Mouse (Mus musculus) CH12.LX (cell line): ENCODE results near the gene Vmn2r60. TPM values are rescaled to one million over a fixed set of nuclear protein-coding genes. Genes with fewer than 3 reads are reported as not detected.

Experiments used
- polyA plus RNA-seq: library from polyadenylated mRNA; unstranded; fragments of >175 nt; gene quantifications from 2 replicates; pipeline ENCODE4 v1.2.1, GENCODE M21; 2012; ENCODE audit warnings: low read depth; ENCODE audit not compliant: insufficient read length
- total RNA-seq, 2 experiments: library from RNA; depleted of rRNA; stranded (reverse); fragments of 300-350 nt in 1 of 2; fragments of >200 nt in 1 of 2; gene quantifications; 2 replicates each; pipeline ENCODE4 v1.2.3; 2012 to 2014

Vmn2r60 gene
- total and polyA plus RNA-seq, 3 experiments, result 0.04 TPM; not detected in 2

Other genes starting within 250 kb of the Vmn2r60 start
- gene Vmn2r58, start 235.1 kb upstream of the Vmn2r60 start, total RNA-seq (2012; rRNA removed), result not detected in 2 replicates
- gene Vmn2r58, start 235.1 kb upstream of the Vmn2r60 start, total RNA-seq (2014; rRNA removed), result not detected in 2 replicates
- gene Vmn2r58, start 235.1 kb upstream of the Vmn2r60 start, polyA plus RNA-seq, result not detected in 2 replicates
- gene Vmn2r59, start 48.7 kb upstream of the Vmn2r60 start, total RNA-seq (2012; rRNA removed), result not detected in 2 replicates
- not detected in 2 replicates for gene Vmn2r59, start 48.7 kb upstream of the Vmn2r60 start, total RNA-seq (2014; rRNA removed)
- gene Vmn2r59, start 48.7 kb upstream of the Vmn2r60 start, polyA plus RNA-seq, result 0.07 TPM in 1 of 2 replicates, not detected in the other
- gene Vmn2r61, start 152.3 kb downstream of the Vmn2r60 start, total RNA-seq (2012; rRNA removed), result not detected in 2 replicates
- gene Vmn2r61, start 152.3 kb downstream of the Vmn2r60 start, total RNA-seq (2014; rRNA removed), result not detected in 2 replicates
- not detected in 2 replicates for gene Vmn2r61, start 152.3 kb downstream of the Vmn2r60 start, polyA plus RNA-seq